Mouse (Mus musculus) embryonic fibroblast, embryonic 13.5 days (primary cell): Measurements from ENCODE around the gene Olfr237-ps1. TPM values are rescaled to one million over a fixed set of nuclear protein-coding genes. Genes with fewer than 3 reads are reported as not detected.

Experiments used
- H3K27ac ChIP-seq: 2 replicates; pipeline ENCODE4 v1.5.1; 2012; ENCODE audit warnings: low read length, control low read depth, inconsistent platforms; ENCODE audit not compliant: insufficient read depth
- H3K4me1 ChIP-seq: 2 replicates; pipeline ENCODE4 v1.6.1; 2011; ENCODE audit warnings: low read length; ENCODE audit not compliant: control insufficient read depth, insufficient read depth
- H3K4me3 ChIP-seq: 2 replicates; pipeline ENCODE4 v1.5.1; 2011; ENCODE audit warnings: mild to moderate bottlenecking, control low read depth, low read length; ENCODE audit not compliant: insufficient read depth
- CTCF ChIP-seq: IDR thresholded peaks from 2 replicates; pipeline ENCODE4 v1.5.1; 2011; ENCODE audit warnings: mild to moderate bottlenecking, control low read depth, low read length, moderate library complexity, borderline replicate concordance; ENCODE audit not compliant: insufficient read depth
- POLR2A ChIP-seq: IDR thresholded peaks from 2 replicates; pipeline ENCODE4 v1.6.1; 2011; ENCODE audit warnings: low read depth, mild to moderate bottlenecking, control low read depth, low read length, moderate library complexity
- polyA plus RNA-seq: library from polyadenylated mRNA; stranded (reverse); fragments of >200 nt; gene quantifications from 2 replicates; pipeline ENCODE4 v1.2.4, GENCODE M21; 2011; ENCODE audit warnings: low read depth; ENCODE audit not compliant: missing spikeins, insufficient read length

Olfr237-ps1 gene
- polyA plus RNA-seq, 1 experiment: not detected

DNA sequence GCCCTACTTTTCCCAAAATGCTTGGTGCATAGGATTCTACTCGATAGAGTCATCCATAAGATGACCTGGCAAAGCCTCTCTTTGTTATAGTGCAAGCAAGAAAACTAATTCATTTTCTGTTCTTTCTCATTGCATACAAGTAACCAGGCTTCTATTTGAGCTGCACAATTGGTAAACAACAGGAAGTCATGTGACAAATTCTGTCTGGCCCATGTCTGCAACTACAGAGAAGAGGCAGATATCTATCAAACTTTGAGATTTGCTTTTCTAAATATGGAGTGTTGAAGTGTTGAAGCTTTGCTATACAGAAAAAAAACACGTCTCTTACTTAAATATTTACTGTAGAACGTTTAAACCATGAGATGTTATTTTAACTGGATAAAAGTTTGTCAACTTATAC, 51.7 kb downstream of the Olfr237-ps1 start:
- Histone ChIP-seq H3K4me1 (no peaks in the 10 kb centered on the region), H3K4me3 (no peak overlapping the region), H3K27ac (no peak overlapping the region)
- TF ChIP-seq CTCF (no peak), POLR2A (no peak)

DNA sequence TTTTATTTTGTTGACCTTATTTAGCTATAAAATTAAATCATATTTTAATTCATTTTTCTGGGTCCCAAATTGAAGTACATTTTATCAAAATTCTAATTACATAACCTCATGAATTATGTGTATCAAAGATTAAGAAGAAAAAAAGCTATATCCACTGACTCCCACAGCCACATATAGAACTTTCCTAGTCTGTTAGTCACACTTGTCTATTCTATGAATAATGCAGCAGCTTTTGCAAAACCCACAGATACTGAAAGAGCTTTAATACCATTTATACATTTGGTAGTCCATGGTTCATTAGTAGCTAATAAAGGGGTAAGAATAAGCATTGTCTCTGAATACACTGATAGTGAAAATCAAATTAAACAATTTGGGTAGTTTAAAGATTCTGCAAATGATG, 56.4 kb downstream of the Olfr237-ps1 start:
- TF ChIP-seq CTCF: no peak
- TF ChIP-seq POLR2A: no peak
- H3K27ac ChIP-seq: no peak overlapping the region
- H3K4me1 ChIP-seq: no peaks in the 10 kb centered on the region
- no peak overlapping the region for H3K4me3 ChIP-seq

DNA sequence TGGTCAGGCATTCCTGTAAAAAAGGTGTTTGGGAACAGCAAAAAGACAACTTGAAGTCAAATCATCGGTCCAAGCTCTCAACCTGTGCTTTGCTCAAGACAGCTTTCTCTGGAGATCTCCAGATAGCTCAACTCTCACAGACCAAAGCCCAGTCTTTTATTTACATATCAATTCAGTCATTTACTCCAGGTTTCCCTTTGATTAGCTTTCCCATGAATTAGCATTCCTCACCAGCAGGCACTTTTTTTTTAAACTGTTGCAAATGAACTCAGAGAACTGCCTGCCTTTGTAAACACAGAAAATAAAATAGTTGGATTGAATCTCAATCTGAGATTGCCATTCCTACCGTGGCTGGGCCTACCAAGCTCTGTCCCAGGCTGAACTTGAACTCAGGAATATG, 59.0 kb downstream of the Olfr237-ps1 start:
- Histone ChIP-seq H3K27ac (no peak overlapping the region), H3K4me1 (no peaks in the 10 kb centered on the region), H3K4me3 (no peak overlapping the region)
- TF ChIP-seq CTCF (no peak), POLR2A (no peak)

Other genes starting within 250 kb of the Olfr237-ps1 start
- not detected in 2 replicates for gene Olfr447, start 237.7 kb upstream of the Olfr237-ps1 start, polyA plus RNA-seq
- not detected in 2 replicates for gene Olfr446, start 225.2 kb upstream of the Olfr237-ps1 start, polyA plus RNA-seq
- gene Olfr444, start 197.5 kb upstream of the Olfr237-ps1 start, polyA plus RNA-seq: not detected in 2 replicates
- not detected in 2 replicates for gene Olfr441, start 40.2 kb upstream of the Olfr237-ps1 start, polyA plus RNA-seq
- gene Olfr437, start 16.7 kb downstream of the Olfr237-ps1 start, polyA plus RNA-seq: not detected in 2 replicates
- gene Olfr13, start 25.6 kb downstream of the Olfr237-ps1 start, polyA plus RNA-seq: not detected in 2 replicates
- gene Olfr435, start 50.6 kb downstream of the Olfr237-ps1 start, polyA plus RNA-seq: not detected in 2 replicates
- not detected in 2 replicates for gene Olfr434, start 66.5 kb downstream of the Olfr237-ps1 start, polyA plus RNA-seq
- gene Olfr47, start 85.0 kb downstream of the Olfr237-ps1 start, polyA plus RNA-seq: not detected in 2 replicates
- gene Arhgef5, start 119.0 kb downstream of the Olfr237-ps1 start, polyA plus RNA-seq: 28.5 and 43.2 TPM in 2 replicates
- not detected in 2 replicates for gene Nobox, start 163.0 kb downstream of the Olfr237-ps1 start, polyA plus RNA-seq